Mouse (Mus musculus) cerebellum, postnatal 14 days (tissue): ENCODE results near the gene Smim11.

Experiments
- DNase-seq, 2 experiments: peaks; one replicate each; pipeline ENCODE4 v3.0.0; 2021; ENCODE audit warnings: mixed read lengths in 2 of 2

The Smim11 gene

GRCm38 (mm10) chr16:92320361-92320760 lies 19.3 kb downstream of the Smim11 start:
- DNase-seq = no peak

- DNase-seq = no peak
These were observed 20.3 kb downstream of the Smim11 start, which contains the start of gene Fam243 for GRCm38 (mm10) chr16:92321341-92321740. Gene Fam243, minus strand, starts transcription at chr16:92321441.

DNA sequence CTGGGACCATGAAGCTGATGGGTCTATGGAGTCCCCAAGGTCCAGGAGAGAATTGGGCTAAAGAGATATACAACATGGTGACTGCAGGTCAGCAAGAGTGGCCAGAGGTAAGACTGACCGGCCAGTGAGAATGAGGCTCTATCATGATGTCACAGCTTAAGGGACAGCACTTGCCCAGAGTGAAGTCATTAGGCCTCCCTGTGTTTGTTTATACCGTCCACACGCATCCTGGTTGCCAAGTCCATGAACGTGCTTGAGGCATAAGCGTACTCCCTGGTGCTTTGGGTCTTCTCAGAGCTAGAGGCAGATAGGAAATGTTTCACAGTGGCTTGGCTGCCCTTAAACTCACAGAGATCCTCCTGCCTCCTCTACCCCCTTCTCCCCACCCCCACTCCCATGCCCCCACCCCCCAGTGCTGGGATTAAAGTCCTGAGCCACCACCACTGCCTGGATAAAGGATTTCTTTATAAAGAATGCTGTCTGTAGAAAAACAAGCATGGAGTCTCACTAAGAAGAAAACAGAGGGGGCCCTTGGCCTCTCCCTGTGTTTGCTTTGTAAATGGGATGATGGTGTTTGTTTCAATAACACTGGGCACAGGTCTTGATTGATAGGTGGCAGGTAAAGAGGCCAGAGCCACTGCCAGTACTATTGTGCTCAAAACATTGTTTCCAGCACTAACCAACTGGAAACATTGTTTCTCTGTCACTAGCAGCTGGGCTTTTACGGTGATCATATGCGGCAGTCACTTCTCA lies 23.4 kb downstream of the Smim11 start:
- no peak for DNase-seq

DNA sequence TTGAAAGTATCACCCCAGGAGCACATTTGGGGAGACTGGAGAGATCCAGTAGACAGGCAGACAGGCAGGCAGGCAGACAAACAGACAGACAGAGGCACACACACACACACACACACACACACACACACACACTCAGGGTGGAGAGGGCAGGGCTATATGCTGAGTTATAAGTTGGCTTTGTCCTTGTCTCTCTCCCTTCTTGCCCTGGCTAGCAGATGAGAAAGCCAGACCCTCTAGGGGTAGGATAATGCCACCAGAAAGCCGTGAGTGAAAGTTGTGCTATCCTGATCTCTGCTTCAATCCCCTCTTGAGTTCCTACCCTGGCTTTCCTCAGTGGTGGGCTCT lies 23.9 kb downstream of the Smim11 start:
- no peak for DNase-seq

- DNase-seq = peak; percentile 69 to 71
These were observed 26.8 kb downstream of the Smim11 start for GRCm38 (mm10) chr16:92327911-92328310.

- DNase-seq = peak; percentile 59 to 69
These were observed 29.9 kb downstream of the Smim11 start for GRCm38 (mm10) chr16:92330966-92331365.

GRCm38 (mm10) chr16:92334600-92334999 lies 33.5 kb downstream of the Smim11 start:
- DNase-seq = no peak

- peak; percentile 90 to 91 for DNase-seq
These were observed 35.2 kb downstream of the Smim11 start for GRCm38 (mm10) chr16:92336280-92336679.

- peak; percentile 88 to 91 for DNase-seq
These were observed 39.8 kb downstream of the Smim11 start for GRCm38 (mm10) chr16:92340612-92341511.

GRCm38 (mm10) chr16:92345177-92345576 lies 44.1 kb downstream of the Smim11 start:
- DNase-seq = no peak

DNA sequence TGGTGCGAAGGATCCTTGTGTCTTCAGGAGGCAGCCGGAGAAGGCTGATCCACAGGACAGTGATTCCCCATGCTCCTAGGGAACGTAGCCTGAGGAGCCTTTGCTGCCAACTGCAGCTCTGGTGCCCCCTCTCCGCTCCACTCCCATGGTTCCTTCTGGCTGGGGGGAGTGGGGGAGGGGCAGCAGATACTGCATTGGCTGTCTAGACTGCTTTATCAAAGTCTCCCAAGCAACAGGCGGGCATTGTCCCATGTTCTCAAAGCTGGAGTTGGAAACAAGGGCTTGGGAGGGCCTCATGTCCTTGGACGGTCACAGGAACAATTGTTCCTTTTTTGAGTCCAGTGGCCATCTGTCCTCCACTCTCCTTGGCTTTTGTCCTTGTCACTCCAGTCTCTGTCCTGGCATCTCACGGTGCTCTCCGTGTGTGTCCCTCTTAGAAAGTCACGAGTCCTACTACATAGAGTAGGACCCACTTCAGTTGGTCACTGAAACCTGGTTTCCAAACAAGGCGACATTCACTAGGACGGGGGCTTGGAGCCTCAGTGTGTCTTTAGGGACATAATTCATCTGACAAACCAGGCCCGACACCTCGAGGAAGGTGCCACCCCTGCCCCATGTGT lies 45.3 kb downstream of the Smim11 start:
- peak in 1 of 2 experiments; percentile 69 for DNase-seq

- peak; percentile 84 to 90 for DNase-seq
These were observed 47.9 kb downstream of the Smim11 start for GRCm38 (mm10) chr16:92348941-92349340.

DNA sequence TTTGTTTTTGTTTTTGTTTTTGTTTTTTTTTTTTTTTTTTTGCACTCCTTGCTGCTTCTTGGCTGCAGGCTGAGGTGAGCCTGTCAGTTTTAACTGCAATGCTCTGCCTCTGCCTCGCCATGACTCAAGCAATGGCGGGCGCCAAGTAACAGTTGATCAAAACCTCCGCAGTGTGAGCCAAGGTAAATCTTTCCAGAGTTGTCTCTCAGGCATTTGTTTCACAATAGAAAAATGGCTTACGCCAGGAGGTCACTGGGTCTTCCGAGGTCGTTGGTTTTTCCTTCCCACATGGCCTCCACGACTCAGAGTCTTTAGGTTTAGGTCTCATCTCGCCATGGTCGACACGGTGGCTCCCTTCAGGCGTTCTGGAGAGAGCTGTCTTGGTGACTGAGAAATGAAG lies 52.2 kb downstream of the Smim11 start:
- no peak for DNase-seq

DNA sequence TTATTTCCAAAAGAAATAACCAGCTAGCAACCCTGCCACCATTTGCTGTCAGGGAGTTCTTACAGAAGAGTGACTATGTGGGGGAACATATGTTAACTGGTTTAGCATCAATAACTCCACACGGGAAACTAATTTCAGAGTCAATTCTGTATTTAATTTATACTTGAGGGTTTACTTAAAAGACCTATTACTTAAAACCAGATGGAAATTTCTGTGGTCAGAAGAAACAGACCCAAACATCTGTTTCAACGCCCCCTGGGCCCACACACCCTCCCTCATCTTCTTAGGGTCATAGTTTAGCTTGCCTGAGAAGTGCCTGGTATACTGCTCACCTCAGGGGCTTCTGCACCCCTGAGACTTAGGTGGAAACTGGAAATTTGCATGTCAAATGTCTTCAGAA lies 52.8 kb downstream of the Smim11 start:
- no peak for DNase-seq

- DNase-seq = no peak
These were observed 54.3 kb downstream of the Smim11 start for GRCm38 (mm10) chr16:92355366-92355765.

- DNase-seq = no peak
These were observed 54.9 kb downstream of the Smim11 start for GRCm38 (mm10) chr16:92355982-92356381.

DNA sequence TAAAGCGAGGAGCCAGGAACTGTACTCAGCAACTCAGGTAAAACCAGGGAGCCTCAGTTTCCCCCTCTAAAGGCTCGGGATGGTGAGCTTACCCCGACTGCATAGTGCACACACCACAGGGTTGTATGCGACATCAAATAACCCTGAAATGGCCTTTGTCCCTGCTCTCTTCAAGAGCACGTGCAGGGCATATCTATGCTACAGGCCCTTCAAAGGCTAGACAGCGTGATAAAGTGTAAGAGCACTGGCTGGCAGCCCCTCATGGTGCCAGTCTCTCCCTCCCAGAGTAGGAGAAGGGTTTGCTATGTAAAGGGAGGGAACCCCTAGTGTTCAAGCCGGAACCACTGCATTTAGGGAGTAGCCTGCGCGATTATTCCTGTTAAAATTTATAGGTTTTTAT lies 55.9 kb downstream of the Smim11 start:
- DNase-seq = no peak

- DNase-seq = no peak
These were observed 56.5 kb downstream of the Smim11 start for GRCm38 (mm10) chr16:92357566-92357965.

DNA sequence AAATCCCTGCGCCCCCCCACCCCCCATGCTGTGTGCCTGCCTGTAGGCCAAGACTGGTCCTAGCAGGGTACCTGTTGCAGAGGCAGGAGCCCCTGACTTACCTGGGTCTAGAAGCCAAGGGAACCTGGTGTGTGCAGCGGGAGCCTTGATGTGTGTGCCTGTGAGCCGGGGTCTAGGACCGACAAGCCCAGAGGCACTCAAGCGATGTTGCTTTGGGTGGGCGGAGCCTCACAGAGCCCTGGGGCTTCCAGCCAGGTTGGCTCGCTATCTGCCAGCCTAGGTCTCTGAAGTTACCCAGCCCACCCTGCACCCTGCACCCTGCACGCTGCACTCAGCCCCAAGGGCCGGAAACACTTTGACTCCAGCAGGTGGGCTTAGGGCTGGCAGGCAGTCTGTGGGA lies 57.6 kb downstream of the Smim11 start:
- DNase-seq = no peak

GRCm38 (mm10) chr16:92359229-92359628 lies 58.1 kb downstream of the Smim11 start, which contains the start of gene Kcne1:
Gene Kcne1, minus strand, starts transcription at chr16:92359468.
- DNase-seq = no peak

DNA sequence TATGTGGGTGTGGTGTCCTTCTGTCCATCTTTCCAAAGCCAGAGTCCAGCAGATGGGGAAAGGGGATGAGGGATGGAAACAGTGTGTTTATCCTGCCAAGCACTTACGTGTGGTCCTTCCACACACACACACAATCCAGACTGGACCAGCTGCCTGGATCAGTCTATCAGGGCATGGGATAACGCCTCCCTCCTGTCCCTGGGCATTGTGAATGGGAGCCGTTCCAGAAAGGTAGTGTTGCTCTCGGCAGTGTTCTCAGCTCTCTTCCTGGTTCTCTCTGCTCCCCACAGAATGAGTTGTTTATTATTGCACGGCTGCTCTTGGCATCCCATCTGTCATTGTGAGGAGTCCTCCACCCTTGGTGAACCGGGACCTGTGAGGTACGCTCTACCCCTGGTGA lies 59.6 kb downstream of the Smim11 start:
- DNase-seq = peak in 1 of 2 experiments; percentile 63
